Comparison of ENCODE assay signal across 8 mouse cellular contexts in genomic region chrX:160136153-160136552, GRCm38 (mm10). TPM values are rescaled to one million over a fixed set of nuclear protein-coding genes. Genes with fewer than 3 reads are reported as not detected.
DNase-seq lines count a peak whose midpoint lies in the region; ATAC-seq and TF ChIP-seq lines count a peak whose summit lies in the region.

No protein-coding gene starts in this region.

- no peak overlapping the region for H3K9ac ChIP-seq in kidney, postnatal 0 days (ENCODE audit: low read depth, low read length)
- no peak overlapping the region for H3K9ac ChIP-seq in hindbrain, embryonic 15.5 days
- H3K9ac ChIP-seq in midbrain, embryonic 15.5 days, result no peak overlapping the region

- no peak for DNase-seq in kidney, postnatal 0 days (ENCODE audit: low spot score)
- no peak for DNase-seq in kidney, adult 11 months
- DNase-seq in ZHBTc4 (ENCODE audit: low read depth, low spot score), result peak; percentile 80
- no peak for DNase-seq in retina, postnatal 1 day
- no peak for DNase-seq in cerebellum, adult 9-11 months
- no peak for DNase-seq in frontal cortex, postnatal 10 days (ENCODE audit: low spot score in 2 of 2)

- WGBS in kidney, postnatal 0 days, result 51% methylated on average over 5 of the region's 5 CpGs
- 31% methylated on average over 5 of the region's 5 CpGs for WGBS in hindbrain, embryonic 15.5 days
- 30% methylated on average over 5 of the region's 5 CpGs for WGBS in midbrain, embryonic 15.5 days

- no peaks in the 10 kb centered on the region for H3K9me3 ChIP-seq in kidney, postnatal 0 days (replicated peaks; ENCODE audit: low read length)
- no peaks in the 10 kb centered on the region for H3K9me3 ChIP-seq in hindbrain, embryonic 15.5 days
- no peaks in the 10 kb centered on the region for H3K9me3 ChIP-seq in midbrain, embryonic 15.5 days

- ATAC-seq in kidney, postnatal 0 days (replicated peaks; ENCODE audit: low FRiP score, low read depth), result no peak
- ATAC-seq in hindbrain, embryonic 15.5 days (ENCODE audit: low FRiP score, low read depth), result no peak
- ATAC-seq in midbrain, embryonic 15.5 days (replicated peaks), result no peak

- peak overlapping the region; percentile 62 for H3K4me2 ChIP-seq in kidney, postnatal 0 days (ENCODE audit: low read length)
- H3K4me2 ChIP-seq in hindbrain, embryonic 15.5 days, result peak overlapping the region; percentile 67
- peak overlapping the region; percentile 66 for H3K4me2 ChIP-seq in midbrain, embryonic 15.5 days

- H3K27me3 ChIP-seq in kidney, postnatal 0 days (ENCODE audit: insufficient read depth, low read length), result no peaks in the 10 kb centered on the region
- no peaks in the 10 kb centered on the region for H3K27me3 ChIP-seq in hindbrain, embryonic 15.5 days
- H3K27me3 ChIP-seq in midbrain, embryonic 15.5 days (replicated peaks), result no peaks in the 10 kb centered on the region

- no peaks in the 10 kb centered on the region for H3K36me3 ChIP-seq in kidney, postnatal 0 days (ENCODE audit: insufficient read depth, low read length)
- no peaks in the 10 kb centered on the region for H3K36me3 ChIP-seq in hindbrain, embryonic 15.5 days
- no peaks in the 10 kb centered on the region for H3K36me3 ChIP-seq in midbrain, embryonic 15.5 days (replicated peaks)

- no peak for TF ChIP-seq CTCF in kidney, postnatal 0 days (IDR thresholded peaks at IDR 0.05; ENCODE audit: low read depth)

- H3K27ac ChIP-seq in kidney, postnatal 0 days, result no peak overlapping the region
- H3K27ac ChIP-seq in hindbrain, embryonic 15.5 days (replicated peaks), result no peak overlapping the region
- H3K27ac ChIP-seq in midbrain, embryonic 15.5 days, result no peak overlapping the region

- no peaks in the 10 kb centered on the region for H3K4me1 ChIP-seq in kidney, postnatal 0 days (replicated peaks; ENCODE audit: insufficient read depth, low read length)
- peaks cover 8% of the 10 kb centered on the region for H3K4me1 ChIP-seq in hindbrain, embryonic 15.5 days (replicated peaks)
- peaks cover 8% of the 10 kb centered on the region; the same call in 1 of the 2 replicates for H3K4me1 ChIP-seq in midbrain, embryonic 15.5 days

- H3K4me3 ChIP-seq in kidney, postnatal 0 days (replicated peaks; ENCODE audit: low read depth, low read length), result peak overlapping the region; percentile 58; the same call in 1 of the 2 replicates
- H3K4me3 ChIP-seq in hindbrain, embryonic 15.5 days, result peak overlapping the region; percentile 63; the same call in 1 of the 2 replicates
- peak overlapping the region; percentile 60; the same call in 1 of the 2 replicates for H3K4me3 ChIP-seq in midbrain, embryonic 15.5 days

RNA-seq across cellular contexts. Expression of gene Pdha1, which starts 2.1 kb away (rescaled TPM):
- polyA plus RNA-seq in kidney, postnatal 0 days (2015; fragmentation: Nextera tagmentation; extraction: Ambion mirVana), result 160 and 178 TPM in 2 replicates
- polyA plus RNA-seq in hindbrain, embryonic 15.5 days (2015; fragmentation: Nextera tagmentation; extraction: Ambion mirVana), result 151 and 152 TPM in 2 replicates
- 128 and 135 TPM in 2 replicates for polyA plus RNA-seq in midbrain, embryonic 15.5 days (2015; fragmentation: Nextera tagmentation; extraction: Ambion mirVana)
